Mouse (Mus musculus) ovary, adult 18-20 months (tissue): ENCODE measurements at regions not wholly inside any gene's neighbourhood (a gene's known extent, or its start where the extent isn't known, plus 50 kb on each side); places are given as distances from the start of the nearest gene placed in this dataset.
A peak's percentile ranks its signal among the peaks of the same experiment; 100 is the strongest.
"Not testable (repeated sequence)": the region's sequence is repeated elsewhere in the genome, so short reads cannot be mapped to it uniquely, and the experiment has no call there.

Experiments
- DNase-seq: peaks from one replicate; pipeline ENCODE4 v3.0.0; 2022; ENCODE audit warnings: low spot score, mixed read lengths

GRCm38 (mm10) chr12:18606126-18606525 is 91.8 kb downstream of the 5730507C01Rik start:
- not testable (repeated sequence) for DNase-seq

GRCm38 (mm10) chr12:18609835-18610234 is 95.5 kb downstream of the 5730507C01Rik start:
- peak; percentile 59 for DNase-seq

- not testable (repeated sequence) for DNase-seq
Observed at GRCm38 (mm10) chr12:18610581-18610980, 96.3 kb downstream of the 5730507C01Rik start.
